Mouse (Mus musculus): ENCODE data around the gene Abcb8.

DNA sequence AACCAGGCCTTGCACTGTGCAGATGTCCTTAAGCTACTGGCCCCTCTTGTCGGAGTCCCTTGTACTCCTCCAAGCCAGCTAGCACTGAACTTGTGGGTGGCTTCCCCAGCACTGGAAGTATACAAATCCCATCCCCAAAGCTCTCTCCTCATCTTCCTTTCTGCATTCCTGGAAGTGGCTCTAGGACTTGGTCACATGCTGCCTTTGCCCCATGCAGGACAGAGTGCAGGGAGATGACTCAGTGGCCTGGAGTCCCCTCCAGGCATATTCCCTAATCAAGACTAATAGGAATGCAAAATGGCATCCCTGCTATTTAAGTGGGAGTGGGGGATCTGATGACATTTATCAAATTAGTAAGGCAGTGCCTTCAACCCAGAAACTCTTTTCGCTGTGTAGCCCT lies 18.6 kb downstream of the Abcb8 start:
- no peak for TF ChIP-seq GATA1 (IDR thresholded peaks at IDR 0.05; ENCODE audit: borderline replicate concordance, low read length)
- TF ChIP-seq FLI1 (IDR thresholded peaks at IDR 0.05; ENCODE audit: low read length) = no peak

Data from megakaryocyte, embryonic 14.5 days (primary cell).